Mouse (Mus musculus): Measurements from ENCODE around the gene Bsdc1. TPM values are rescaled to one million over a fixed set of nuclear protein-coding genes. Genes with fewer than 3 reads are reported as not detected.
A peak's percentile ranks its signal among the peaks of the same experiment; 100 is the strongest.

Bsdc1 gene
- polyA plus RNA-seq, 1 experiment = 28.4 TPM

- no peak overlapping the region for H3K4me3 ChIP-seq (replicated peaks; ENCODE audit: extremely low read depth, low read depth, low read length)
- H3K4me1 ChIP-seq (ENCODE audit: control insufficient read depth, insufficient read depth, low read length) = peaks cover 9% of the 10 kb centered on the region
- no peak for DNase-seq
- 73% methylated on average over 4 of the region's 4 CpGs for WGBS
- TF ChIP-seq CTCF (IDR thresholded peaks at IDR 0.05; ENCODE audit: insufficient read depth, low read length) = no peak
- TF ChIP-seq POLR2A (IDR thresholded peaks at IDR 0.05; ENCODE audit: borderline replicate concordance, extremely low read depth, low read depth, low read length) = no peak
Observed at GRCm38 (mm10) chr4:129464286-129464815, 3.0 kb downstream of the Bsdc1 start.

GRCm38 (mm10) chr4:129476047-129476446 lies 14.7 kb downstream of the Bsdc1 start:
- Histone ChIP-seq H3K4me3 (replicated peaks; ENCODE audit: extremely low read depth, low read depth, low read length) (no peak overlapping the region), H3K4me1 (ENCODE audit: control insufficient read depth, insufficient read depth, low read length) (no peaks in the 10 kb centered on the region)
- WGBS = 90% methylated on average over 11 of the region's 11 CpGs
- TF ChIP-seq POLR2A (IDR thresholded peaks at IDR 0.05; ENCODE audit: borderline replicate concordance, extremely low read depth, low read depth, low read length) (no peak), CTCF (IDR thresholded peaks at IDR 0.05; ENCODE audit: insufficient read depth, low read length) (no peak)
- DNase-seq = no peak

GRCm38 (mm10) chr4:129479863-129480262 lies 18.5 kb downstream of the Bsdc1 start:
- Histone ChIP-seq H3K4me3 (replicated peaks; ENCODE audit: extremely low read depth, low read depth, low read length) (no peak overlapping the region), H3K4me1 (ENCODE audit: control insufficient read depth, insufficient read depth, low read length) (no peaks in the 10 kb centered on the region; the same call in 1 of the 2 replicates)
- WGBS = 85% methylated on average over 3 of the region's 3 CpGs
- DNase-seq = no peak
- no peak for TF ChIP-seq POLR2A (IDR thresholded peaks at IDR 0.05; ENCODE audit: borderline replicate concordance, extremely low read depth, low read depth, low read length)
- TF ChIP-seq CTCF (IDR thresholded peaks at IDR 0.05; ENCODE audit: insufficient read depth, low read length) = no peak

DNA sequence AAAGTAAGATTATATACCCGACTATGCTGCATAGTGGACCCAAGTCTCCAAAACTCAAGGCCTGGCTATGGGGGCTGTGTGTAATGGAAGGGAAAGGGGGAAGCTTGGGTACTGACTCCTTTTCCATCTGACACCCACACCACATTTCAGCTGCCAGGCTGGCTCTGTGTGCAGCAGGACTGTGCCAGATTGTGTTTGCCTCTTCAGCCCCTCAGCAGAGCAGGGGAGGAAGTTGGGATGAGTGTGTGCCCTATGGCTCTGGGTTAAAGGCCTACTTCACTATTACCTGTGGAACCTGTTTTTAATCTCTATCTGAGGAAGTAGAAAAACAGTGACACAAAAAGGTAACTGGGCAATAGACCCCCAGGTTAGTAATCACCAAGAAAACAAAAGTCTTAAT lies 19.7 kb downstream of the Bsdc1 start:
- Histone ChIP-seq H3K4me1 (ENCODE audit: control insufficient read depth, insufficient read depth, low read length) (no peaks in the 10 kb centered on the region; the same call in 1 of the 2 replicates), H3K4me3 (replicated peaks; ENCODE audit: extremely low read depth, low read depth, low read length) (no peak overlapping the region)
- 69% methylated on average over 1 of the region's 1 CpGs for WGBS
- DNase-seq = no peak
- TF ChIP-seq CTCF (IDR thresholded peaks at IDR 0.05; ENCODE audit: insufficient read depth, low read length) = no peak
- no peak for TF ChIP-seq POLR2A (IDR thresholded peaks at IDR 0.05; ENCODE audit: borderline replicate concordance, extremely low read depth, low read depth, low read length)

- H3K4me1 ChIP-seq (ENCODE audit: control insufficient read depth, insufficient read depth, low read length) = no peaks in the 10 kb centered on the region
- no peak within 1 kb of the TSS for H3K4me3 ChIP-seq (replicated peaks; ENCODE audit: extremely low read depth, low read depth, low read length)
- TF ChIP-seq POLR2A (IDR thresholded peaks at IDR 0.05; ENCODE audit: borderline replicate concordance, extremely low read depth, low read depth, low read length) = no peak
- no peak for TF ChIP-seq CTCF (IDR thresholded peaks at IDR 0.05; ENCODE audit: insufficient read depth, low read length)
- DNase-seq = peak; percentile 49
- 11% methylated on average over 70 of the region's 70 CpGs for WGBS
Observed at GRCm38 (mm10) chr4:129490972-129491880, 29.8 kb downstream of the Bsdc1 start, which contains the start of the genes Tssk3 and Fam229a. Gene Tssk3 (minus strand): TSS chr4:129491022. Gene Fam229a (plus strand): TSS chr4:129491190.

DNA sequence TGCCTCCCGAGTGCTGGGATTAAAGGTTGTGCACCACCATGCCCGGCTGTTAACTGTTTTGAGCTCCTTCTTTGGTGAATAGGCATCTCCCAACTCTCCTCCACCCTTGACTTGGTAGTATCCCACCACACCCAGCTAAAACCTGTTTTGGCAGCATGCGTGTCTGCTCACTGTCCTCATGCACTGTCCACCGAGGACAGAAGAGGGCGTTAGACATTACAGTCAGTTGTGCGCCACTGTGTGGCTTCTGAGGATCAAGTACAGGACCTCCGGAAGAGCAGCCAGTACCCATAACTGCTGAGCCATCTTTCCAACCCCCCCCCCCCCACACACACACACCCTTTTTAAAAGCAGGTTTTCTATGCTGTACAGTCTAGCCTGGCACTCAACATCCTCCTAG lies 33.3 kb downstream of the Bsdc1 start:
- TF ChIP-seq CTCF (IDR thresholded peaks at IDR 0.05; ENCODE audit: insufficient read depth, low read length) (no peak), POLR2A (IDR thresholded peaks at IDR 0.05; ENCODE audit: borderline replicate concordance, extremely low read depth, low read depth, low read length) (no peak)
- 65% methylated on average over 7 of the region's 7 CpGs for WGBS

DNA sequence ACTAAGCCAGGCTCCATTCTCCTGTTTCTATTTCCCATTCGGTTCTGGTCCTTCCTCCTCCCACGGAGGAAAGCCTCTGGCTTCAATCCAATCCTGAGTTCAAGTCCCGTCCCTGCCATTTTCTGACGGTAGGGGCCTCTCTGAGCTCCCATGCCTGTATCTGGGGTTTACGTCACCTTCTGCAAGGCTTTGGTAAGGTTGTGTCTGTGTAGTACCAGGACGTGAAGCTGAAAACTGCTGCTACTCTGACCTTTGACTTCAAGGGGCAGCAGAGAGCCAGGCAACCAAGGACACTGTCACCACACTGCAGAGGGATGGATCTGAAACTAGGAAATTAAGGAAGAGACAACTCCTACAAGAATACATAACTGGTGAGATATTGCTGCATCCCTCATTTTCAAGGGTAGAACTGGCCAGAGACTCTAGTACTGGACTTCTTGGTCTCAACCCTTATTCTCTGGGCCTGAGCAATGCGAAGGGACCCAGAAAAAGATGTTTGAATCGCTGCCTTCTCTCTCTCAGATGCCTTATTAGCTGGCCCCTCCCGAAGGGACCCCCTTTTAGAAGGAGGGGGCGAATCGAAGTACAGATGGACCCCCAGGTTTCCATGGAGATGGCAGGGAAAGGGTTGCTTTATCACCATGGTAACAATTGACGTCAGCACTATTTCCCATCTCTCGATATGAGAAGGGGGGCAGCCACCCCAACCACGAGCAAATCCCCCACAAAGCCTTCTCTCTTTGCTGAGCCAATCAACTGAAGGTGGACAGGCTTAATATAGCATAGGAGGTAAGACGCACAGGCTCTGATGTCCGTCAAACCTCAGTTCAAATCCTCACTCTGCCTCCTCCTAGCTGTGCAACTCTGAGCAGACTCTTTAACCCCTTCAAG lies 34.5 kb downstream of the Bsdc1 start:
- H3K4me3 ChIP-seq (replicated peaks; ENCODE audit: extremely low read depth, low read depth, low read length) = no peak overlapping the region
- 21% methylated on average over 16 of the region's 16 CpGs for WGBS
- TF ChIP-seq CTCF (IDR thresholded peaks at IDR 0.05; ENCODE audit: insufficient read depth, low read length) = peak; percentile 67
- no peak for TF ChIP-seq POLR2A (IDR thresholded peaks at IDR 0.05; ENCODE audit: borderline replicate concordance, extremely low read depth, low read depth, low read length)
- no peak for DNase-seq
- H3K4me1 ChIP-seq (ENCODE audit: control insufficient read depth, insufficient read depth, low read length) = peaks cover 3% of the 10 kb centered on the region; the same call in 1 of the 2 replicates

More for the DNA sequence above, 33.3 kb downstream of the Bsdc1 start:
- Histone ChIP-seq H3K4me1 (ENCODE audit: control insufficient read depth, insufficient read depth, low read length) (peaks cover 3% of the 10 kb centered on the region; the same call in 1 of the 2 replicates), H3K4me3 (replicated peaks; ENCODE audit: extremely low read depth, low read depth, low read length) (no peak overlapping the region)
- no peak for DNase-seq

- Histone ChIP-seq H3K4me3 (replicated peaks; ENCODE audit: extremely low read depth, low read depth, low read length) (peak overlapping the region; percentile 16), H3K4me1 (ENCODE audit: control insufficient read depth, insufficient read depth, low read length) (peaks cover 3% of the 10 kb centered on the region; the same call in 1 of the 2 replicates)
- 22% methylated on average over 6 of the region's 6 CpGs for WGBS
- DNase-seq = no peak
- TF ChIP-seq POLR2A (IDR thresholded peaks at IDR 0.05; ENCODE audit: borderline replicate concordance, extremely low read depth, low read depth, low read length) (no peak), CTCF (IDR thresholded peaks at IDR 0.05; ENCODE audit: insufficient read depth, low read length) (no peak)
Observed at GRCm38 (mm10) chr4:129496631-129497030, 35.2 kb downstream of the Bsdc1 start.

DNA sequence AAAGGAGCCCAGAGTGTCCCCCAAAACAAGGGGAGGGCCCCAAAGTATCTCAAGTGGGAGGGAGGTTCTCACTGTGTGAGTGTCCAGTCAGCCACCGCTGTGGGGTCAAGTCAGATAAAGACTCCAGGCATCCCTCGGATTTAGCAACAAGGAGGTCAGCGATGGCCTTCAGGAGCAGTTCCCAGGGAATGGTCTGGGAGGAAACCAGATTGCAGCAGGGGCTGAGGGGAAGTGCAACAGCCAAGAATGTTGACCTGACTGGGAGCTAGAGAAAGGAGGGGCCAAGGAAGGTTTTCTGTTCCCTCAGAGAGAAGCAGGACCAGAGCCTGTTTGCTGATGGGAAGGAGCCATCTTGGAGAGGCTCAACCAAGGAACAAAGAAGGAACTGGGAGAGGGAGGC lies 37.6 kb downstream of the Bsdc1 start:
- Histone ChIP-seq H3K4me3 (replicated peaks; ENCODE audit: extremely low read depth, low read depth, low read length) (no peak overlapping the region), H3K4me1 (ENCODE audit: control insufficient read depth, insufficient read depth, low read length) (peaks cover 3% of the 10 kb centered on the region; the same call in 1 of the 2 replicates)
- WGBS = 63% methylated on average over 3 of the region's 3 CpGs
- no peak for DNase-seq
- TF ChIP-seq CTCF (IDR thresholded peaks at IDR 0.05; ENCODE audit: insufficient read depth, low read length) = no peak
- TF ChIP-seq POLR2A (IDR thresholded peaks at IDR 0.05; ENCODE audit: borderline replicate concordance, extremely low read depth, low read depth, low read length) = no peak

Measured in lung, adult 2 months (tissue).